Mouse (Mus musculus) ovary, adult 2 months (tissue): Measurements from ENCODE around the gene Klf13. TPM values are rescaled to one million over a fixed set of nuclear protein-coding genes. Genes with fewer than 3 reads are reported as not detected.

Source experiments
- polyA plus RNA-seq: library from polyadenylated mRNA; depleted of rRNA; stranded (reverse); fragments of >200 nt; gene quantifications from 2 replicates; pipeline ENCODE4 v1.2.3, GENCODE M21; 2012; rRNA removed

The Klf13 gene
- 55.5 and 66.4 TPM in 2 replicates for polyA plus RNA-seq

GRCm38 (mm10) chr7:63938914-63939396 lies at the start of gene Klf13:
Klf13 (minus strand) TSS chr7:63938915.

GRCm38 (mm10) chr7:63916268-63916907 lies 22.3 kb downstream of the Klf13 start, which contains the start of gene E030018B13Rik:
E030018B13Rik (plus strand) TSS chr7:63916857.

Other genes with a start within 250 kb of the Klf13 start
- not detected in 2 replicates for gene E030018B13Rik, start 22.1 kb downstream of the Klf13 start, polyA plus RNA-seq
- 0.05 and 0.26 TPM in 2 replicates for gene Trpm1, start 214.9 kb upstream of the Klf13 start, polyA plus RNA-seq